ENCODE assay signal across 26 mouse cellular contexts in genomic region chr17:56913023-56913422, GRCm38 (mm10). TPM values are rescaled to one million over a fixed set of nuclear protein-coding genes. Genes with fewer than 3 reads are reported as not detected.
"Had no signal": no experiment of that assay in that cellular context is flagged by ENCODE, and none has a peak within 500 bp of the region (broad histone marks: within the 10 kb centered on the region; RNA-seq: fewer than 3 reads in every experiment).

No protein-coding gene starts in this region.

- H3K27me3 ChIP-seq: liver, embryonic 12.5 days; megakaryocyte, embryonic 14.5 days; midbrain, embryonic 13.5 days; neural tube, embryonic 13.5 days; neural tube, embryonic 15.5 days; stomach, embryonic 15.5 days had no signal

- H3K4me1 ChIP-seq: midbrain, embryonic 13.5 days; neural tube, embryonic 13.5 days; neural tube, embryonic 15.5 days had no signal

- H3K27ac ChIP-seq: liver, embryonic 12.5 days; liver, embryonic 14.5 days; midbrain, embryonic 10.5 days; midbrain, embryonic 13.5 days; neural tube, embryonic 13.5 days; neural tube, embryonic 15.5 days; stomach, embryonic 15.5 days; stomach, postnatal 0 days had no signal

- H3K4me3 ChIP-seq: liver, embryonic 12.5 days; midbrain, embryonic 10.5 days; midbrain, embryonic 13.5 days; myocyte; neural tube, embryonic 13.5 days; neural tube, embryonic 15.5 days; stomach, embryonic 15.5 days had no signal

- DNase-seq: lung, adult 18-20 months; lung, embryonic 14.5 days; lung, postnatal 10 days; lung, postnatal 4 days; retina, postnatal 1 day; right cerebral cortex, postnatal 14 days; spleen, adult 18-20 months; thymus, postnatal 14 days; thymus, postnatal 4 days had no signal

- ATAC-seq: liver, embryonic 12.5 days; midbrain, embryonic 13.5 days; midbrain, embryonic 16.5 days had no signal

RNA-seq across cellular contexts. Expression of gene 1700061G19Rik, which starts 37.7 kb away (rescaled TPM):
- total RNA-seq: liver, adult 2 months had no signal

RNA-seq across cellular contexts. Expression of gene Acsbg2, which starts 38.8 kb away (rescaled TPM):
- total RNA-seq: liver, adult 2 months had no signal
- polyA plus RNA-seq: liver, adult 2 months; liver, embryonic 12.5 days; liver, embryonic 14.5 days; liver, embryonic 16.5 days; lung, embryonic 14.5 days; lung, embryonic 16.5 days; midbrain, embryonic 10.5 days; midbrain, embryonic 13.5 days; midbrain, embryonic 16.5 days; myocyte; neural tube, embryonic 11.5 days; neural tube, embryonic 13.5 days; neural tube, embryonic 15.5 days; stomach, embryonic 15.5 days; thymus, postnatal 0 days; urinary bladder, adult 2 months had no signal
